ENCODE assay signal across 8 mouse cellular contexts in the genomic region with DNA sequence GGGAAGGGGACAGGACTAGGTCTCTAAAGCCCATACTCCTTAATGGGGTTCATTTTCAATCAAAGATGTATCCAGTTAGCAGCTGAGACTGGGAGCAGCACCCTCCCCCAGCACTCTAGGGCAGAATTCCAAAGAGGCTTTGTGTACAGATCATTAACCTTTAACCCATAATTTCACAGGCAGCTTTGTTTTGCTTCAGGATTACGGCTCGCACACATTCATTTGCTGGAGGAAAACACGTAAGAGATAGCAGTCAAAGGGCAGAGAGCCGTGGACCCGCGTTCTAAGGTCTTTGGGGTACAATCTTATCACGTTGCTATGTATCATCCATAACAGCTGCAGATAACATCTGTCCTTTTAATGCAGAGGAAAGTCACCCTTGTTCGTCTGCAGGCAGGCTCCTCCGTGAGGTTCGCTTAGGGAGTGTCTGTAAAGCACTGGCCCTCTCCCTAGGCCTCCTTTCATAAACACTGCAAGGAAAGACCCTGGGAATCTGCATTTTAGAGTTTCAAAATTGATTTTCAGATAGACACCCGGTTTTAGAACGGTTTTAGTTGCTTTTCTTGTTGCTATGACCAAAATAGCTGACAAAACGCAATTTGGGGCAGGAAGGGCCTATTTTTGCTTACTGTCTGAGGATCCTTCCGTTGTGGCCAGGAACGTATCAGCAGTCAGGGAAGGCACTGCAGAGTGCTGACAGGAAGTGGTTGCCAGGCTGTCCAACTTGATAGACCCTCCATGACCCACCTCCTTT. TPM values are rescaled to one million over a fixed set of nuclear protein-coding genes. Genes with fewer than 3 reads are reported as not detected.
DNase-seq lines count a peak whose midpoint lies in the region; ATAC-seq lines count a peak whose summit lies in the region.

No protein-coding gene starts in this region.

- ATAC-seq in heart, embryonic 12.5 days (ENCODE audit: insufficient number of reproducible peaks, low FRiP score) = peak; percentile 36; the same call in 1 of the 2 replicates
- peak; percentile 80 for ATAC-seq in kidney, embryonic 15.5 days (replicated peaks; ENCODE audit: low FRiP score)

- H3K4me3 ChIP-seq in heart, embryonic 12.5 days = peak overlapping the region; percentile 6
- no peak overlapping the region for H3K4me3 ChIP-seq in kidney, embryonic 15.5 days (replicated peaks)
- H3K4me3 ChIP-seq in macrophage (ENCODE audit: inconsistent target) = peak overlapping the region; percentile 8; the same call in 1 of the 2 replicates

- no peaks in the 10 kb centered on the region for H3K79me2 ChIP-seq in macrophage (ENCODE audit: inconsistent target)

- peak; percentile 27 for DNase-seq in gastrocnemius, adult 18-20 months (ENCODE audit: low spot score)
- no peak for DNase-seq in gastrocnemius, postnatal 4 days (ENCODE audit: low spot score in 2 of 2)
- peak; percentile 31 to 71 for DNase-seq in adrenal gland, postnatal 36 days
- peak; percentile 48 for DNase-seq in thymus, postnatal 14 days
- DNase-seq in spleen, adult 12 weeks (ENCODE audit: low spot score) = no peak

- WGBS in heart, embryonic 12.5 days = 7% methylated on average over 15 of the region's 15 CpGs
- WGBS in kidney, embryonic 15.5 days = 9% methylated on average over 15 of the region's 15 CpGs
- WGBS in macrophage (ENCODE audit: missing documents) = 18% methylated on average over 15 of the region's 15 CpGs

- H3K36me3 ChIP-seq in heart, embryonic 12.5 days = no peaks in the 10 kb centered on the region
- no peaks in the 10 kb centered on the region for H3K36me3 ChIP-seq in kidney, embryonic 15.5 days
- H3K36me3 ChIP-seq in macrophage (ENCODE audit: inconsistent target) = no peaks in the 10 kb centered on the region

- peaks cover 5% of the 10 kb centered on the region; the same call in 1 of the 2 replicates for H3K9me3 ChIP-seq in heart, embryonic 12.5 days (replicated peaks)
- H3K9me3 ChIP-seq in kidney, embryonic 15.5 days (replicated peaks) = no peaks in the 10 kb centered on the region

- peak overlapping the region; percentile 79 for H3K27ac ChIP-seq in heart, embryonic 12.5 days (ENCODE audit: poor library complexity, severe bottlenecking)
- peak overlapping the region; percentile 88 for H3K27ac ChIP-seq in kidney, embryonic 15.5 days
- peak overlapping the region; percentile 98 for H3K27ac ChIP-seq in macrophage

- no peaks in the 10 kb centered on the region for H3K27me3 ChIP-seq in heart, embryonic 12.5 days (replicated peaks)
- H3K27me3 ChIP-seq in kidney, embryonic 15.5 days = no peaks in the 10 kb centered on the region

- H3K9ac ChIP-seq in heart, embryonic 12.5 days = no peak overlapping the region; the same call in 1 of the 2 replicates
- H3K9ac ChIP-seq in kidney, embryonic 15.5 days = no peak overlapping the region

- peaks cover 20% of the 10 kb centered on the region for H3K4me1 ChIP-seq in heart, embryonic 12.5 days (replicated peaks)
- peaks cover 41% of the 10 kb centered on the region for H3K4me1 ChIP-seq in kidney, embryonic 15.5 days

- peak overlapping the region; percentile 51 for H3K4me2 ChIP-seq in heart, embryonic 12.5 days
- H3K4me2 ChIP-seq in kidney, embryonic 15.5 days = peak overlapping the region; percentile 45

RNA-seq across cellular contexts. Expression of gene Gmpr, which starts 52.0 kb away (rescaled TPM):
- total RNA-seq in gastrocnemius, adult 18-20 months (2021) = 100 to 1,000 TPM; 180 to 190 TPM
- 100 to 1,000 TPM; 164 to 171 TPM for total RNA-seq in gastrocnemius, postnatal 4 days (2021)
- total RNA-seq in adrenal gland, postnatal 36 days (2021) = 10 to 100 TPM; 16.9 to 34.3 TPM
- 165 and 166 TPM in 2 replicates for polyA plus RNA-seq in heart, embryonic 12.5 days (2016; fragmentation: Nextera tagmentation; extraction: Ambion mirVana)
- polyA plus RNA-seq in kidney, embryonic 15.5 days (2015; fragmentation: Nextera tagmentation; extraction: Ambion mirVana) = 49.9 and 52.1 TPM in 2 replicates
- 1 to 10 TPM in 16 of 26 experiments, under 1 TPM in 3, not detected in 7; 0.41 to 8.6 (median 3.3) TPM for total RNA-seq in macrophage (2018; cell fraction: chromatin; rRNA removed)
- total RNA-seq in macrophage (2018; cell fraction: cytosol; rRNA removed) = 1 to 10 TPM; 2.2 to 9.9 (median 4.9) TPM
- total RNA-seq in macrophage (2018; cell fraction: nucleus; rRNA removed) = 1 to 10 TPM in 24 of 26 experiments, under 1 TPM in 1, not detected in 1; 0.92 to 9.3 (median 2.1) TPM
- polyA plus RNA-seq in macrophage (2018) = 6.0 to 13.6 TPM (median 7.1 TPM) in 3 replicates

Comparison
In these comparisons a context has a peak if more than half of its experiments do, and no peak if none do; other contexts are left out.
1. DNase-seq: peak in gastrocnemius, adult 18-20 months (single experiment), adrenal gland, postnatal 36 days (2 of 2) and thymus, postnatal 14 days (single experiment); none in gastrocnemius, postnatal 4 days (0 of 2) and spleen, adult 12 weeks (single experiment).
2. RNA of gene Gmpr, which starts 52.0 kb away (total RNA-seq): 180 to 190 TPM in gastrocnemius, adult 18-20 months and 164 to 171 TPM in gastrocnemius, postnatal 4 days; 16.9 to 34.3 TPM in adrenal gland, postnatal 36 days; every median in the first group is over 4 times any median in the second.
3. Peak in every context shown above with its lines, with median percentiles within 50 percentile points of each other: H3K27ac ChIP-seq.